Mouse (Mus musculus): ENCODE data around the gene Plek. TPM values are rescaled to one million over a fixed set of nuclear protein-coding genes. Genes with fewer than 3 reads are reported as not detected.

Gene Plek
- polyA plus RNA-seq, 1 experiment, result 36.0 TPM

DNA sequence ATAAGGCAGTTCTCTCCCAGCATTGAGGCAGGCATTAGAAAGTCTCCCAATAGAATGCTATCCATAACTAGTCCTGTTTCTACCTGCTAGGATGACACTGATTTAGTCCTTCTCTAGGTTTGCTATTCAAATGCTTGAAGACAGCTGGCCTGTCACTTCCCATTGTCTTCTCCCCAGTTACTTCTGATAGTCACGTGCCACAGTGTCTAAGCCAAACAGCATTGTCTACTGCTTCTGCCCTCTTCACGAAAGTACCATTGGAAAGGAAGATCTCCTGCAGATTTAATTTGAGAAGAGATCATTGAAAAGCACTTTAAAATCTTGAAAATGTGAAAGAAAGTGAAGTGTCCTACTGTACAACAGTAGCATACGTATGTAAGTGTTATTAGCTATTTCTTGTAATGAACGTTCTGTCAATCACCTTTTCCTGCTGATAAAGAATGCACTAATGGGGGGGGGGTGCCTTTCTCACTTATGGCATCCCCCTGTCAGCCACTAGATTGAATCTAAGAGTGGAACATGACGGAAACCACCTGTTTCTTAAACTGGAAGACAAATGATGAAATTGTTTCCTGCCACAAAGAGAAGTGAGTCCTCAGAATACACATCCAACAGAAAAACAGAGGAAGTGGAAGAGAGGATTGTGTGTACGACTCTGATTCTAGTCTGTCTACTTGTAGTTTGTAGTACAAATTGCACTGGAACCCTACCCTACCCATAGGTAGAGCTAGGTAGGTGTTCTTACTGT, 95.9 kb downstream of the Plek start:
- no peaks in the 10 kb centered on the region for H3K27me3 ChIP-seq (replicated peaks)
- TF ChIP-seq GATA1 (IDR thresholded peaks at IDR 0.05; ENCODE audit: borderline replicate concordance, low read length) (no peak), FLI1 (IDR thresholded peaks at IDR 0.05; ENCODE audit: low read length) (no peak)
- peaks cover 14% of the 10 kb centered on the region for H3K36me3 ChIP-seq (replicated peaks; ENCODE audit: low read length)
- H3K4me3 ChIP-seq (replicated peaks), result no peak overlapping the region
- no peaks in the 10 kb centered on the region for H3K9me3 ChIP-seq
- peaks cover 55% of the 10 kb centered on the region for H3K4me1 ChIP-seq

DNA sequence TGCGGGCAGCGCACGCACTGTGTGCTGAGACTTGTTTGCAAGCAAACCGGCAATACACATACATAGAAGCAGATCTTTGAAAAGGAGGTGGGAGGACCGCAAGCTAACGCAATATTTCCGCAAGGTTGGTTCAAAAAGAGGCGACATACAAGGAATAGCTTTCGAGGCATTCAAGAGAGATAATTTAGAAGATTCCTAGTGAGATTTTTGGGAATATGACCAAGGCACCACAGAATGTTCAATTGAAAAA, 100.5 kb downstream of the Plek start:
- H3K4me1 ChIP-seq, result peaks cover 69% of the 10 kb centered on the region
- no peak for TF ChIP-seq FLI1 (IDR thresholded peaks at IDR 0.05; ENCODE audit: low read length)
- no peak for TF ChIP-seq GATA1 (IDR thresholded peaks at IDR 0.05; ENCODE audit: borderline replicate concordance, low read length)
- H3K36me3 ChIP-seq (replicated peaks; ENCODE audit: low read length), result peaks cover 13% of the 10 kb centered on the region
- H3K27me3 ChIP-seq (replicated peaks), result no peaks in the 10 kb centered on the region
- no peaks in the 10 kb centered on the region for H3K9me3 ChIP-seq
- H3K4me3 ChIP-seq (replicated peaks), result peak overlapping the region; percentile 100

DNA sequence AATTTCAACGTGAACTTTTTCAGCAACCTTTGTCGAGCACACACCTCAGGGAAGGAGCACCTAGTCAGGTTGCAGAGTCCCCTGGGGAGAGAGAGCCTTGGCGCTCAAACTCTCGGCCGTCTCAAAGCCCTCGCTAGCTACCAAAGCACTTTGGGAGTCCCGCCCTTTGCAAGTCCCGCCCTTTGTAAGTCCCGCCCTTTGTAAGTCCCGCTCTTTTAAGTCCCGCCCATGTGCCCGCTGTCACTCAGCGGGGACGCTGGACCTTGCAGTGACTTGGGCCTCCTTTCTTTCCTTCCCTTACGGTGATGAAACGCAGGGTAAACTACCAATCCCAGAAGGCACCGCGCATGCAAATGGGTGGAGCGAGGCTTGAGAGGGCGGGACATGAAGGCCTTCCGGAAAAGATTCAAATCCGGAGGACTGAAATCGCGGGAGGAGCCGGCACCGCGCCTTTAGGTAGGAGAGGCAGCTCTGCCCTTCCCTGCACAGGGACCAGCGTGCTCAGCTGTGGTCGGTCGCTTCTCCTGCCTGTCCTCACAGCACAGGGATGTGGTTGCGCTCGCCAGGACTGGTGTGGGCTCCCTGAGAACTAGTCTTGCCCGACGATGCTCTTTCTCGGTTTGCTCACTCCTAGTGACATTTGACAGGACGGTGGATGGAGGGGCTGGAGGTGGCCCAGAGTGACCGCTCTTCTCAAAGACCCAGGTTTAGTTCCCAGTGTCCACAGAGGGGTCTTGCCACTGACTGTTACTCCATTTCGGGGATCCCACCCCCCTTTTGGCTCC, 101.0 kb downstream of the Plek start, which contains the start of gene Fbxo48:
TSS of gene Fbxo48 (plus strand) at position 400 of the 785 bp plus-strand sequence.
- Histone ChIP-seq H3K27me3 (replicated peaks) (no peaks in the 10 kb centered on the region), H3K36me3 (replicated peaks; ENCODE audit: low read length) (peaks cover 12% of the 10 kb centered on the region), H3K4me1 (peaks cover 68% of the 10 kb centered on the region), H3K9me3 (no peaks in the 10 kb centered on the region), H3K4me3 (replicated peaks) (peak within 1 kb of the TSS; percentile 100)
- no peak for TF ChIP-seq GATA1 (IDR thresholded peaks at IDR 0.05; ENCODE audit: borderline replicate concordance, low read length)
- peak; percentile 68; the same call in 1 of the 2 replicates for TF ChIP-seq FLI1 (IDR thresholded peaks at IDR 0.05; ENCODE audit: low read length)

DNA sequence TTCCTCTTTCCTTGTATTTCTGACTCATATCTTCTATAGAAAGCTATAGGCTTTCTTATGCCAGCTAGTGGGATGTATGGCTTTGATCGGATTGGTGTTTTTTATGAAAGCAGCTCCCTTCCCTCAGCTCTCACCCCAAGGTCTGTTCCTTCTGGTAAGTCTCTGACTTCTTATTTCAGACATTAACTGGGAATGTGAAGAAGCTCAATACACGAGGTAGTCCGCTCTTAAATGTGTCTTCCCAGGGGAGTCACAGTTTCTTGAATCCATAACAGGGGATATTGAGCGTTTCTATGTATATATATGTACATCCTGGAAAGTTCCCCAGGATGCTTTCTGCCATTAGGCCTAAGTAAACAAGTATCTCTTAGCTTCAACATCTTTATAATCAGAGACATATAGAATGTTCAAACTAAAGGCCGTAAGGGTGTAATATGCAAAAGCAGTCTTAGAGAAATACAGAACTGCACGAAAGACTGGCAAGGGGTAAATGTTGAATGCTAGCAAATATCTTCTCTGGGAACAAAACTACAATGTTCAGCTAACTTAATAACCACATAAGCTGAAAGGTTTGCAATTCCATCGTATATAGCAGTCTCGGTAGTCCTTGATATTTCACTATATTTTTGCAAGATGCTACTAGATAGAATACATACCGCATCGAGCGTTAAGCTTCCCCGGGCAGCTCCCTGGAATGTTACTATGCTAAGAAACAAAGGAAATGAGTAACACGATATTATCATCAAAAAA, 101.8 kb downstream of the Plek start:
- Histone ChIP-seq H3K4me3 (replicated peaks) (peak overlapping the region; percentile 100), H3K36me3 (replicated peaks; ENCODE audit: low read length) (peaks cover 12% of the 10 kb centered on the region), H3K27me3 (replicated peaks) (no peaks in the 10 kb centered on the region), H3K4me1 (peaks cover 68% of the 10 kb centered on the region), H3K9me3 (no peaks in the 10 kb centered on the region)
- TF ChIP-seq FLI1 (IDR thresholded peaks at IDR 0.05; ENCODE audit: low read length), result no peak
- no peak for TF ChIP-seq GATA1 (IDR thresholded peaks at IDR 0.05; ENCODE audit: borderline replicate concordance, low read length)

DNA sequence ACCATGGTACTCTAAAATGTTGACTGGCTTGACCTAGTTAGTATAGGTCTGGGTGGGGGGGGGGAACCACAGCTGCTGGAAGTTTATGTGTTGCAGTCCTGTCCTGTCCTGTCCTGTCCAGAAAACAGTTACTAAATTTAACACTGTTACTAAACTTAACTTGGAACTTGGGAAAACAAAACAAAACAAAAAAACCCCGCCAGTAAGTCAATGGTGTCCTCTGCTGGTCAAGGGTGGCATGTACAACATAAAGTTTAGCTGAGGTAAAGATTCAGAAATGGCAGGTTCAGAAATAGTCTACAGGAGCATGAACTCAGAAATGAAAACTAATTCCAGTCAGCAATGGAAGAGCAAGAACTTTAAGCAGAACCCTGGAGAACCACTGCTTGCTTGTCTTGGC, 103.4 kb downstream of the Plek start:
- Histone ChIP-seq H3K4me3 (replicated peaks) (peak overlapping the region; percentile 70), H3K4me1 (peaks cover 71% of the 10 kb centered on the region), H3K9me3 (no peaks in the 10 kb centered on the region), H3K27me3 (replicated peaks) (no peaks in the 10 kb centered on the region), H3K36me3 (replicated peaks; ENCODE audit: low read length) (peaks cover 8% of the 10 kb centered on the region)
- TF ChIP-seq FLI1 (IDR thresholded peaks at IDR 0.05; ENCODE audit: low read length) (no peak), GATA1 (IDR thresholded peaks at IDR 0.05; ENCODE audit: borderline replicate concordance, low read length) (no peak)

DNA sequence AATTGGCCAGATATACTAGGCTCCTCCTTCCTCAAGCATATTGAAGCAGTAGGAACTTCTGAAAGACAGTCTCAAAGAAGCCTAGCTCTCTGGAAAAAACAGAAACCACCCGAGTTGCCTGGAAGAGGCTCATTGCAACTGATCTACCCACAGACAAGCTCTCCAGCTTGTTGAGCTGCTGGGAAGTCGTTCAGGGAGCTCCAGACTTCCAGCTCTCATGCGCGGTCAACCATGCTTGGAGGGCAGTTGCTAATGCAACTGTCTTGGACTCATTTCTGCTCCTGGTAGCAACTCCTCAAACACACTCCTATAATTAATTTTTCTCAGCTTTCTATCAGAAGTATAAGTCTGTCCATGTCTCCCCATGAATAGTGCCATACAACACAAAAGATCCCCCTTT, 109.2 kb downstream of the Plek start:
- H3K4me1 ChIP-seq, result peaks cover 30% of the 10 kb centered on the region
- H3K9me3 ChIP-seq, result no peaks in the 10 kb centered on the region
- H3K27me3 ChIP-seq (replicated peaks), result no peaks in the 10 kb centered on the region
- peaks cover 4% of the 10 kb centered on the region for H3K36me3 ChIP-seq (replicated peaks; ENCODE audit: low read length)
- TF ChIP-seq FLI1 (IDR thresholded peaks at IDR 0.05; ENCODE audit: low read length) (no peak), GATA1 (IDR thresholded peaks at IDR 0.05; ENCODE audit: borderline replicate concordance, low read length) (no peak)
- H3K4me3 ChIP-seq (replicated peaks), result no peak overlapping the region

DNA sequence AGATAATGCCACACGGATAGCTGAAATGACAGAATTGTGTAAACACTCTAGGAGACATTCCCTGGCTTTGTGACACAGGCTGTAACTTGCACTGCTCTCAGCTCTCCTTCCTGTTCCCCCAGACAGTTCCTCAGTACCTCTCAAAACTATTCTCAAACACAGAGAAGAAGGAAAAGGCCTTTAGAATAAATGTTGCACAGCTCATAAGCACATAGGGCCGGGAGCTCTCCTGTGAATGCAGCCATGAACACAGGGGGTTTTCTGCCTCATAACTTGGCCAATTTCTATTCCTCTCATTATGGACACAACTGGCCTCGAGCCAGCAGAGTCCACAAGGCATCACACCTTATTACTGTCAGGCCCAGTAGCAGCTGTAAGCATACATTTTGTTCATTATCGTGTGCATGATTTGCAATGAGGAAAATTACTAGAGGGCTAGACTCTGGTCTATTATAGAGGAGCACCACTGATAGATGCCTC, 110.2 kb downstream of the Plek start:
- peaks cover 4% of the 10 kb centered on the region for H3K36me3 ChIP-seq (replicated peaks; ENCODE audit: low read length)
- H3K9me3 ChIP-seq, result no peaks in the 10 kb centered on the region
- H3K4me1 ChIP-seq, result peaks cover 30% of the 10 kb centered on the region
- no peaks in the 10 kb centered on the region for H3K27me3 ChIP-seq (replicated peaks)
- H3K4me3 ChIP-seq (replicated peaks), result no peak overlapping the region
- TF ChIP-seq GATA1 (IDR thresholded peaks at IDR 0.05; ENCODE audit: borderline replicate concordance, low read length), result no peak
- TF ChIP-seq FLI1 (IDR thresholded peaks at IDR 0.05; ENCODE audit: low read length), result no peak

DNA sequence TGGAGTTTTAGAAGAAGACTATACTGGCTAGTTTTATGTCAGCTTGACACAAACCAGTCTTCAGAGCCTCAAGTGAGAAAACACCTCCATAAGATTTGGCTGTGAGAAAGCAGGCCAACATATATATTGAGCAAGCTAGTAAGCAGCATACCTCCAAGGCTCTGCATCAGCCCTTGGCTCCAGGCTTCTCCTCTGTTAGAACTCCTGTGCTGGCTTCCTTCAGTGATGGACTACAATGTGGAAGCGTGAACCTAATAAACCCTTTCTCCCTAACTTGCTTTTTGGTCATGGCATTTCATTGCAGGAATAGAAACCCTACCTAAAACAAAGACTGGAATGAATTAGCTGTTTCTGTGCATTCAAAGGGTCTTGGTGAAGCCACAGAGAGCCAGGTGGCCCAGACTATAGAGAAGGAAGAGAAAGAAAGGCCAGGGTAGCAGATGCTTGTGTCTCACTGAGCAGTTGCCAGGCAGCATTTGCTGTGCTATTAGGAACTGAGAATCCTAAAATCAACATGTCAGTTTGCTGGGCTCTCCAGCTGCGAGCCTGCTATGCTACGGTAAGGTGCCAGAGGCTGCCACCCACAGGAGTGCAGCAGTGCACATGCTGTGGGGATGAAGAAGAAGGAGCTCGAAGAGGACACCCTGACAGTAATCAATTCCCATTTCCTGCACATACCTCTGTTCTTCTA, 110.9 kb downstream of the Plek start:
- Histone ChIP-seq H3K27me3 (replicated peaks) (no peaks in the 10 kb centered on the region), H3K4me3 (replicated peaks) (no peak overlapping the region), H3K36me3 (replicated peaks; ENCODE audit: low read length) (peaks cover 4% of the 10 kb centered on the region), H3K9me3 (no peaks in the 10 kb centered on the region), H3K4me1 (peaks cover 25% of the 10 kb centered on the region)
- TF ChIP-seq FLI1 (IDR thresholded peaks at IDR 0.05; ENCODE audit: low read length) (no peak), GATA1 (IDR thresholded peaks at IDR 0.05; ENCODE audit: borderline replicate concordance, low read length) (no peak)

DNA sequence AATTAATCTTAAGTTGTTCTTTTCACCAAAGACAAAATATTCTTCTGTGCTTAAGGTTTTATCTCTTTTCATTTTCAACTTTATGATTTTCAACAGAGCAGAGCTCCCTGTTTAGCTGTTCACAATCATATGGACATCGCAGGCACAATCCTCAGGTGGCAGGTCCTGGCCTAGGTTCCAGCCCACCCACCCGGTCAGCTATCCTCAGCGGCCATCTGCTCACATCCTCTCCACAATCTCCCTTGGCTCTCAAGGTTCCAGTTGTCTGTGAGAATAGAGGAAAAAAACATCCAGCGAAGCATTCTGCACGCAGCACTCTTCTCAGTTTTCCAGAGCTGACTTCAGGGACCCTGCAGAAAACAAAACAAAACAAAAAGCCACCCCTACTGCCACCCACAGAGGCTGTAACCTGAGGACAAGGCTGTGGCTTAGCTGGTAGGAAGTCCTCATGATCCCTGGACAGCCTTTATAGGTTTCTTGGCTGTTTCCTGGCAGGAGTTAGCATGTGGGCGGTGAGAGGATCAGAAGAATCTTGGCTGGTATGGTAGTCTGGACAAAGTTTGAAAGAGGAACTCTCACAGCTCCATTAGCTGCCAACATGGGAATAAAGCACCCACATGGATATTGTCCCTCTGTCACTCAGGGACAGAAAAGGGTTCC, 116.5 kb downstream of the Plek start:
- peaks cover 4% of the 10 kb centered on the region for H3K36me3 ChIP-seq (replicated peaks; ENCODE audit: low read length)
- H3K4me1 ChIP-seq, result peaks cover 5% of the 10 kb centered on the region
- no peak overlapping the region for H3K4me3 ChIP-seq (replicated peaks)
- H3K9me3 ChIP-seq, result no peaks in the 10 kb centered on the region
- no peak for TF ChIP-seq GATA1 (IDR thresholded peaks at IDR 0.05; ENCODE audit: borderline replicate concordance, low read length)
- no peaks in the 10 kb centered on the region for H3K27me3 ChIP-seq (replicated peaks)

Data from megakaryocyte, embryonic 14.5 days (primary cell).